Mouse (Mus musculus) left cerebral cortex, adult 18-20 months (tissue): ENCODE data around the gene Gm10160. TPM values are rescaled to one million over a fixed set of nuclear protein-coding genes. Genes with fewer than 3 reads are reported as not detected.
"Not testable (repeated sequence)": the region's sequence is repeated elsewhere in the genome, so short reads cannot be mapped to it uniquely, and the experiment has no call there.

Experiments used
- DNase-seq, 2 experiments: peaks; one replicate each; pipeline ENCODE4 v3.0.0; 2021 to 2022; ENCODE audit warnings: low spot score in 2 of 2, mixed read lengths in 1 of 2
- total RNA-seq, 2 experiments: library from RNA; stranded (reverse); gene quantifications; 2 replicates each; pipeline ENCODE4 v1.2.3; 2021

Gm10160 gene
- total RNA-seq, 2 experiments from 2014 or later, result not detected

- DNase-seq, result peak in 1 of 2 experiments; percentile 45
Observed at GRCm38 (mm10) chr7:81858968-81859721, 3.6 kb upstream of the Gm10160 start, which contains the start of gene Tm6sf1. TSS of gene Tm6sf1 (plus strand) at chr7:81859001.

- DNase-seq, result no peak
Observed at GRCm38 (mm10) chr7:81858236-81858635, 2.6 kb upstream of the Gm10160 start.

- DNase-seq, result no peak
Observed at GRCm38 (mm10) chr7:81856221-81856620, 627 bp upstream of the Gm10160 start.

- DNase-seq, result no peak
Observed at GRCm38 (mm10) chr7:81854568-81855307, 856 bp downstream of the Gm10160 start.

GRCm38 (mm10) chr7:81851706-81852105 is 3.9 kb downstream of the Gm10160 start:
- DNase-seq, result no peak

GRCm38 (mm10) chr7:81850171-81850570 is 5.4 kb downstream of the Gm10160 start:
- no peak for DNase-seq

- DNase-seq, result no peak
Observed at GRCm38 (mm10) chr7:81849633-81850032, 6.0 kb downstream of the Gm10160 start.

GRCm38 (mm10) chr7:81849214-81849613 is 6.4 kb downstream of the Gm10160 start:
- DNase-seq, result no peak

- no peak for DNase-seq
Observed at GRCm38 (mm10) chr7:81847777-81848176, 7.8 kb downstream of the Gm10160 start.

- no peak for DNase-seq
Observed at GRCm38 (mm10) chr7:81847010-81847409, 8.6 kb downstream of the Gm10160 start.

- no peak for DNase-seq
Observed at GRCm38 (mm10) chr7:81846008-81846407, 9.6 kb downstream of the Gm10160 start.

- DNase-seq, result no peak
Observed at GRCm38 (mm10) chr7:81845313-81845712, 10.3 kb downstream of the Gm10160 start.

GRCm38 (mm10) chr7:81844801-81845200 is 10.8 kb downstream of the Gm10160 start:
- no peak for DNase-seq

- no peak for DNase-seq
Observed at GRCm38 (mm10) chr7:81843903-81844302, 11.7 kb downstream of the Gm10160 start.

GRCm38 (mm10) chr7:81842998-81843397 is 12.6 kb downstream of the Gm10160 start:
- DNase-seq, result no peak

GRCm38 (mm10) chr7:81842141-81842540 is 13.5 kb downstream of the Gm10160 start:
- no peak for DNase-seq

GRCm38 (mm10) chr7:81841439-81841838 is 14.2 kb downstream of the Gm10160 start:
- no peak for DNase-seq

GRCm38 (mm10) chr7:81840661-81841181 is 14.9 kb downstream of the Gm10160 start:
- peak in 1 of 2 experiments; percentile 51 for DNase-seq

GRCm38 (mm10) chr7:81839746-81840145 is 15.8 kb downstream of the Gm10160 start:
- DNase-seq, result no peak

- not testable (repeated sequence) for DNase-seq
Observed at GRCm38 (mm10) chr7:81837771-81838170, 17.8 kb downstream of the Gm10160 start.

- no peak for DNase-seq
Observed at GRCm38 (mm10) chr7:81835430-81835829, 20.2 kb downstream of the Gm10160 start.

- no peak for DNase-seq
Observed at GRCm38 (mm10) chr7:81834847-81835246, 20.7 kb downstream of the Gm10160 start.
